Mouse (Mus musculus) spleen, adult 2 months (tissue): ENCODE measurements at regions not wholly inside any gene's neighbourhood (a gene's known extent, or its start where the extent isn't known, plus 50 kb on each side); places are given as distances from the start of the nearest gene placed in this dataset.

Experiments
- CTCF ChIP-seq: fragments of 200-500 bp; IDR thresholded peaks from 2 replicates; pipeline ENCODE4 v1.5.1; 2011; ENCODE audit warnings: mild to moderate bottlenecking, inconsistent platforms; ENCODE audit not compliant: insufficient read depth, insufficient read length, insufficient replicate concordance; ENCODE audit errors: extremely low read depth
- POLR2A ChIP-seq: fragments of 200-500 bp; IDR thresholded peaks from 2 replicates; pipeline ENCODE4 v1.6.1; 2011; ENCODE audit warnings: low read depth, low read length, inconsistent platforms

DNA sequence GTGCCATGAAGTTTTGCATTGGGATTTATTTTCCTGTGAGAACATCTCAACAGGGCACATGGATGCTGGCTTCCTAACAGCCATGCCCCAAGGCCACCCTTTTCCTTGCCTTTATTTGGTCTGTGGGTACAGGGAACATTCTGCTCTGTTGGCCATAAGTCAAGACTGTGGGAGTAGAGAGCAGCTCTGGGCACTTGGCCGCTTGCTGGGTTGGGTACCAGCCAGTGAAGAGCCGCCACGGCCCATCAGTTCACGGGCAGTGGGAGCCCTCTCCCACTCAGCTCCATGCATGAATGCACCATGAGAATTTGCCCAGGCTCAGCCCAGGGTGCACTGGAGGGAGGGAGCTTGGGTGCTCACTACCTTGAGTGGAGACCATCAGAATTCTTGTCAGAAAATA, 116.6 kb downstream of the Bod1 start:
- TF ChIP-seq CTCF (no peak), POLR2A (no peak)
